Mouse (Mus musculus): Measurements from ENCODE around the gene Rbm31y. TPM values are rescaled to one million over a fixed set of nuclear protein-coding genes. Genes with fewer than 3 reads are reported as not detected.
"Not testable (repeated sequence)": the region's sequence is repeated elsewhere in the genome, so short reads cannot be mapped to it uniquely, and the experiment has no call there.

Gene Rbm31y
- polyA plus RNA-seq (2016; fragmentation: Nextera tagmentation; extraction: Ambion mirVana), result not detected in 2 replicates

DNA sequence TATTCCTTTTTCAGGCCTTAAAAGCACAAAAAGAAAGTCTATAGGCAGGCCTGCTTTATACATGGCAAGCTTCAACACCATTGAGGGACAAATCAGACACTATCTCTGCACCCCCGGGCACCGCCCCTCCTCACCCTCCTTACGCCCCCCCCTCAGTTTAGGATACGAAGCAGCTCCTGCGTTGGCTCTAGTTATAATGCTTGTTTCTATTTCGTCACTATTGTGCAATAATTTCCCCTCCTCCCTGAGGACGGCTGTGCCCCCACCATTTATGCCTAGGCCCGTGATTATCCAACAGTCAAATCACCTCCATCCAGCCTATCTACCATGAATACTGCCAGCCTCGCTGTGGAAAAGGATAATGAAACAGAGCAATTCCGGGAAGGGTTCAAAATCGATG is at the start of gene Rbm31y:
Gene Rbm31y, plus strand, starts transcription at position 301 of the 400 bp plus-strand sequence.
- not testable (repeated sequence) for H3K9ac ChIP-seq (replicated peaks); H3K4me2 ChIP-seq (replicated peaks); H3K36me3 ChIP-seq; H3K27ac ChIP-seq (replicated peaks); H3K27me3 ChIP-seq; ATAC-seq (ENCODE audit: low FRiP score, low read depth); H3K4me3 ChIP-seq; H3K4me1 ChIP-seq; H3K9me3 ChIP-seq
- no CpG with 5 or more reads among the region's 11 CpGs for WGBS
